Comparison of ENCODE assay signal across 34 mouse cellular contexts in genomic region chr4:152160748-152161147, GRCm38 (mm10). TPM values are rescaled to one million over a fixed set of nuclear protein-coding genes. Genes with fewer than 3 reads are reported as not detected.
DNase-seq lines count a peak whose midpoint lies in the region; ATAC-seq and TF ChIP-seq lines count a peak whose summit lies in the region.
"Had no signal": no experiment of that assay in that cellular context is flagged by ENCODE, and none has a peak within 500 bp of the region (broad histone marks: within the 10 kb centered on the region; RNA-seq: fewer than 3 reads in every experiment).

No protein-coding gene starts in this region.

- peak; percentile 35; the same call in 1 of the 2 replicates for TF ChIP-seq CTCF in stomach, postnatal 0 days (IDR thresholded peaks at IDR 0.05; ENCODE audit: low read depth)

- H3K4me3 ChIP-seq in intestine, embryonic 16.5 days (ENCODE audit: low read length) = no peak overlapping the region
- no peak overlapping the region for H3K4me3 ChIP-seq in stomach, postnatal 0 days (ENCODE audit: low read depth, low read length)
- H3K4me3 ChIP-seq: embryonic facial prominence, embryonic 15.5 days; forebrain, embryonic 15.5 days; heart, embryonic 12.5 days; limb, embryonic 12.5 days; liver, embryonic 12.5 days had no signal

- 35% methylated on average over 4 of the region's 4 CpGs for WGBS in intestine, embryonic 16.5 days
- WGBS in stomach, postnatal 0 days = 27% methylated on average over 4 of the region's 4 CpGs

- DNase-seq in kidney, adult 8-10 months = peak; percentile 80
- DNase-seq in kidney, postnatal 14 days = peak; percentile 79
- DNase-seq in stomach, postnatal 0 days (ENCODE audit: low spot score) = peak; percentile 81
- no peak for DNase-seq in cerebellum, adult 9-11 months
- DNase-seq in adrenal gland, postnatal 10 days = no peak
- no peak for DNase-seq in spleen, postnatal 14 days (ENCODE audit: low spot score in 2 of 2)
- DNase-seq: adrenal gland, postnatal 25 days; cerebellum, adult 8-10 months; gastrocnemius, postnatal 14 days; heart, adult 11 months; heart, postnatal 10 days; lung, adult 18-20 months; lung, postnatal 14 days; right cerebral cortex, postnatal 14 days; spleen, adult 18-20 months; thymus, adult 18-20 months; thymus, postnatal 4 days had no signal

- peak; percentile 91 for ATAC-seq in intestine, embryonic 16.5 days
- peak; percentile 88 for ATAC-seq in stomach, postnatal 0 days (ENCODE audit: low FRiP score, low TSS enrichment)
- ATAC-seq: activated CD4-positive, CD25-positive, alpha-beta regulatory T cell, adult 4 months; forebrain, embryonic 15.5 days; liver, embryonic 12.5 days; midbrain, embryonic 13.5 days had no signal

- H3K9ac ChIP-seq in intestine, embryonic 16.5 days (ENCODE audit: low read depth, low read length) = peak overlapping the region; percentile 8; the same call in 1 of the 2 replicates
- H3K9ac ChIP-seq in stomach, postnatal 0 days (ENCODE audit: low read length) = no peak overlapping the region
- H3K9ac ChIP-seq: embryonic facial prominence, embryonic 15.5 days; forebrain, embryonic 15.5 days; heart, embryonic 12.5 days; limb, embryonic 12.5 days; liver, embryonic 12.5 days; midbrain, embryonic 13.5 days had no signal

- H3K27ac ChIP-seq in intestine, embryonic 16.5 days (ENCODE audit: low read length) = peak overlapping the region; percentile 49
- 0 out of 2 replicates have a peak overlapping the region, but pooled peaks have one; percentile 56 for H3K27ac ChIP-seq in stomach, postnatal 0 days (replicated peaks)
- H3K27ac ChIP-seq: embryonic facial prominence, embryonic 15.5 days; forebrain, embryonic 15.5 days; limb, embryonic 12.5 days; liver, embryonic 12.5 days; midbrain, embryonic 13.5 days had no signal

- H3K36me3 ChIP-seq in intestine, embryonic 16.5 days (ENCODE audit: control insufficient read depth, insufficient read depth, low read length) = no peaks in the 10 kb centered on the region
- H3K36me3 ChIP-seq in stomach, postnatal 0 days (ENCODE audit: control insufficient read depth, insufficient read depth, low read length) = no peaks in the 10 kb centered on the region
- H3K36me3 ChIP-seq: embryonic facial prominence, embryonic 15.5 days; forebrain, embryonic 15.5 days; heart, embryonic 12.5 days; limb, embryonic 12.5 days; liver, embryonic 12.5 days; midbrain, embryonic 13.5 days had no signal

- peaks cover 32% of the 10 kb centered on the region for H3K4me1 ChIP-seq in intestine, embryonic 16.5 days (ENCODE audit: control insufficient read depth, insufficient read depth, low read length)
- 0 out of 2 replicates have a peak, but pooled peaks cover 8% of the 10 kb centered on the region for H3K4me1 ChIP-seq in stomach, postnatal 0 days (replicated peaks; ENCODE audit: control insufficient read depth, insufficient read depth)

- no peak for TF ChIP-seq EP300 in stomach, postnatal 0 days (optimal IDR thresholded peaks at IDR 0.05)

- H3K27me3 ChIP-seq in intestine, embryonic 16.5 days (replicated peaks; ENCODE audit: control insufficient read depth, insufficient read depth, low read length) = peaks cover 48% of the 10 kb centered on the region
- H3K27me3 ChIP-seq in stomach, postnatal 0 days (ENCODE audit: control insufficient read depth, insufficient read depth, low read length) = peaks cover 11% of the 10 kb centered on the region; the same call in 1 of the 2 replicates

- no peaks in the 10 kb centered on the region for H3K9me3 ChIP-seq in intestine, embryonic 16.5 days (ENCODE audit: control insufficient read depth, low read length)
- H3K9me3 ChIP-seq in stomach, postnatal 0 days (ENCODE audit: control insufficient read depth, low read length) = no peaks in the 10 kb centered on the region
- H3K9me3 ChIP-seq: embryonic facial prominence, embryonic 15.5 days; forebrain, embryonic 15.5 days; heart, embryonic 12.5 days; limb, embryonic 12.5 days; liver, embryonic 12.5 days; midbrain, embryonic 13.5 days had no signal

- peak overlapping the region; percentile 24; the same call in 1 of the 2 replicates for H3K4me2 ChIP-seq in intestine, embryonic 16.5 days (ENCODE audit: low read depth, low read length)
- no peak overlapping the region for H3K4me2 ChIP-seq in stomach, postnatal 0 days (replicated peaks; ENCODE audit: low read depth)
- H3K4me2 ChIP-seq: embryonic facial prominence, embryonic 15.5 days; forebrain, embryonic 15.5 days; heart, embryonic 12.5 days; limb, embryonic 12.5 days; liver, embryonic 12.5 days; midbrain, embryonic 13.5 days had no signal

RNA-seq across cellular contexts. Expression of gene Hes2, which starts 2.1 kb away (rescaled TPM):
- 0.68 and 0.98 TPM in 2 replicates for polyA plus RNA-seq in intestine, embryonic 16.5 days (2015; fragmentation: Nextera tagmentation; extraction: Ambion mirVana)
- polyA plus RNA-seq in stomach, postnatal 0 days (2015; fragmentation: Nextera tagmentation; extraction: Ambion mirVana) = 0.52 and 0.87 TPM in 2 replicates
- total RNA-seq in adrenal gland, postnatal 10 days (2021) = not detected
- total RNA-seq: adrenal gland, postnatal 25 days; common myeloid progenitor, adult 5-6 weeks; gastrocnemius, postnatal 14 days; heart, postnatal 10 days; layer of hippocampus, adult 18-20 months; layer of hippocampus, postnatal 25 days; left cerebral cortex, postnatal 10 days; megakaryocyte, adult 5-6 weeks; monocyte, adult 5-6 weeks; neutrophil, adult 5-6 weeks had no signal
- polyA plus RNA-seq: activated CD4-positive, CD25-positive, alpha-beta regulatory T cell, adult 4 months; brain, embryonic 14.5 days; C2C12; forebrain, embryonic 15.5 days; heart, embryonic 12.5 days; limb, embryonic 12.5 days had no signal

RNA-seq across cellular contexts. Expression of gene Espn, which starts 8.6 kb away (rescaled TPM):
- polyA plus RNA-seq in intestine, embryonic 16.5 days (2015; fragmentation: Nextera tagmentation; extraction: Ambion mirVana) = 31.6 and 39.5 TPM in 2 replicates
- 13.8 and 14.4 TPM in 2 replicates for polyA plus RNA-seq in stomach, postnatal 0 days (2015; fragmentation: Nextera tagmentation; extraction: Ambion mirVana)
- total RNA-seq in adrenal gland, postnatal 10 days (2021) = 1 to 10 TPM; 1.2 to 1.3 TPM

RNA-seq across cellular contexts. Expression of gene Acot7, which starts 17.2 kb away (rescaled TPM):
- polyA plus RNA-seq in intestine, embryonic 16.5 days (2015; fragmentation: Nextera tagmentation; extraction: Ambion mirVana) = 49.4 and 52.5 TPM in 2 replicates
- polyA plus RNA-seq in stomach, postnatal 0 days (2015; fragmentation: Nextera tagmentation; extraction: Ambion mirVana) = 51.7 and 55.0 TPM in 2 replicates
- total RNA-seq in adrenal gland, postnatal 10 days (2021) = 10 to 100 TPM; 33.2 to 38.0 TPM

RNA-seq across cellular contexts. Expression of gene Tnfrsf25, which starts 45.0 kb away (rescaled TPM):
- 1.8 and 2.4 TPM in 2 replicates for polyA plus RNA-seq in intestine, embryonic 16.5 days (2015; fragmentation: Nextera tagmentation; extraction: Ambion mirVana)
- 0.49 and 0.96 TPM in 2 replicates for polyA plus RNA-seq in stomach, postnatal 0 days (2015; fragmentation: Nextera tagmentation; extraction: Ambion mirVana)
- total RNA-seq in adrenal gland, postnatal 10 days (2021) = 1 to 10 TPM; 1.9 to 4.3 TPM
- total RNA-seq: common myeloid progenitor, adult 5-6 weeks; monocyte, adult 5-6 weeks had no signal

Comparison
In these comparisons a context has a peak if more than half of its experiments do, and no peak if none do; other contexts are left out.
1. DNase-seq: peak in kidney, adult 8-10 months (2 of 2), kidney, postnatal 14 days (single experiment) and stomach, postnatal 0 days (single experiment); none in cerebellum, adult 9-11 months (single experiment), adrenal gland, postnatal 10 days (single experiment) and spleen, postnatal 14 days (0 of 2).